Mouse (Mus musculus): ENCODE data around the gene Aaed1. TPM values are rescaled to one million over a fixed set of nuclear protein-coding genes. Genes with fewer than 3 reads are reported as not detected.

The Aaed1 gene
- 28.9 and 29.9 TPM in 2 replicates for polyA plus RNA-seq (2015; fragmentation: Nextera tagmentation; extraction: Ambion mirVana)

DNA sequence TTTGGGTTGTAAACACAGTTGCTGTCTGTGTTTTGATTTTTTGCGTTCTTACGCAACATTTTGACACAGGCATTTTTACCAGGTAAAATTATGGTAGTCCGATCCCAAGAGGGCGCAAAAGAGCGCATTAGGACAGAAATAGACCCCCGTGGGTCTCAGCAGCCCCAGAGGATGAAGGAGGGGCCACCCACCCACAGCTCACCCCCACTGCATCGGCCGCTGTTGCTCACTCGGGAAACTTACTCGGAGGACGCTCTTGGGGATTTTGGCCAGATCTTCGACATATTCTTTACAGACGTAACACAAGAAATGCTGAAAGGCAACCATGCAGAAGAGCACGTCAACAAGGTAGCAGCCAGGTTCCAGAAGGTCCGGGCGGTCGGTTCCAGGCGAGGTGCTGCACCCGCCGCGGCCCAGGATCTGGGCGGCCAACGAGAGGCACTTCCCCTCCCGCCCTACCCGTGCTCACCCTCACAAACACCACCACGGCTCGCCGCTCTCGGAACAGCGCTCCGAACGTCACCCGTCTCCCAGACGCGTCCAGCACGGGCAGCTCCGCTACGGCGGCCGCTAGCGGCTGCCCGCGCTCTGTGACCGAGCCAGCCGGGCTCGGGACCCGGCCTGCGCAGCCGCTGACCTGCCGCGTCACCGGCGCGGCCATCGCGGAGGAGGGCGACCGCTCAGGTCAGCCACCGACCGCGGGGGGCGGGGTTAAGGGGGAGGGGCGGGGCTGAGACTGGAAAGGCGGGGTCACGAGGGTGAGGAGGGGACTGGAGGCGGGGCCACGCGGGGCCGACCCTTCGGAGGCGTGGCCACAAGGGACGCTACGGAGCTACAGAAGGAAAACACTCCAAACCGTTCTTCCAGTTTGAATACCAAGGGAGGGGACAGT, at the start of gene Aaed1:
Gene Aaed1, minus strand, starts transcription at position 687 of the 892 bp plus-strand sequence.
- TF ChIP-seq CTCF (IDR thresholded peaks at IDR 0.05; ENCODE audit: low read depth) = peak; percentile 58
- WGBS = under 1% methylated on average over 68 of the region's 74 CpGs
- H3K27me3 ChIP-seq (replicated peaks; ENCODE audit: control insufficient read depth, insufficient read depth, low read length) = no peaks in the 10 kb centered on the region
- H3K27ac ChIP-seq (ENCODE audit: low read depth, low read length) = peak within 1 kb of the TSS; percentile 86
- peak within 1 kb of the TSS; percentile 72 for H3K4me2 ChIP-seq (replicated peaks; ENCODE audit: low read depth)
- H3K9me3 ChIP-seq (ENCODE audit: control insufficient read depth) = no peaks in the 10 kb centered on the region
- H3K9ac ChIP-seq (ENCODE audit: low read depth, low read length) = peak within 1 kb of the TSS; percentile 58
- H3K4me1 ChIP-seq (replicated peaks; ENCODE audit: control insufficient read depth, insufficient read depth, low read length) = no peaks in the 10 kb centered on the region
- peak; percentile 93 for ATAC-seq
- peak within 1 kb of the TSS; percentile 54 for H3K4me3 ChIP-seq (ENCODE audit: low read depth, low read length)
- H3K36me3 ChIP-seq (ENCODE audit: control insufficient read depth, insufficient read depth) = peaks cover under 1% of the 10 kb centered on the region

DNA sequence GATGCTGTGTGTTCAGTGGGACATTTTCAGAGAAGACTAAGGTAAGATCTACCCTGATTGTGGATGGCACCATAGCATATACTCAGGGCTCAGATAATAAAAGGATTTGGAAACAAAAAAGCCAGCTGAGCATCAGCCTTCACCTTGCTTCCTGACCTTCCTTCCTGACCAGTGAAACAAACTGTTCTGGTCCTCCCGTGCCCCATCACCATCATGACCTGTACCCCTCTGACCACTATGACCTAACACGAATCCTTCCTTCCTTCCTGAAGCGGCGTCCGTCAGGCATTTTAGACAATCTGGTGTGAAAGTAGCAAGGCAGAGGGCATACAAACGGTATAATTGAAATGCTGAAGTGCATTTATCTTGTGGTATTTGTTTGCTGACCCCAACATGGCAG, 49.6 kb upstream of the Aaed1 start:
- no peak overlapping the region for H3K9ac ChIP-seq (ENCODE audit: low read depth, low read length)
- H3K27me3 ChIP-seq (replicated peaks; ENCODE audit: control insufficient read depth, insufficient read depth, low read length) = no peaks in the 10 kb centered on the region
- H3K36me3 ChIP-seq (ENCODE audit: control insufficient read depth, insufficient read depth) = peaks cover 38% of the 10 kb centered on the region
- no peak overlapping the region for H3K27ac ChIP-seq (ENCODE audit: low read depth, low read length)
- no peaks in the 10 kb centered on the region for H3K4me1 ChIP-seq (replicated peaks; ENCODE audit: control insufficient read depth, insufficient read depth, low read length)
- no peak overlapping the region for H3K4me2 ChIP-seq (replicated peaks; ENCODE audit: low read depth)
- 87% methylated on average over 6 of the region's 6 CpGs for WGBS
- H3K9me3 ChIP-seq (ENCODE audit: control insufficient read depth) = no peaks in the 10 kb centered on the region
- peak; percentile 12; the same call in 1 of the 2 replicates for ATAC-seq
- no peak for TF ChIP-seq CTCF (IDR thresholded peaks at IDR 0.05; ENCODE audit: low read depth)
- no peak overlapping the region for H3K4me3 ChIP-seq (ENCODE audit: low read depth, low read length)

DNA sequence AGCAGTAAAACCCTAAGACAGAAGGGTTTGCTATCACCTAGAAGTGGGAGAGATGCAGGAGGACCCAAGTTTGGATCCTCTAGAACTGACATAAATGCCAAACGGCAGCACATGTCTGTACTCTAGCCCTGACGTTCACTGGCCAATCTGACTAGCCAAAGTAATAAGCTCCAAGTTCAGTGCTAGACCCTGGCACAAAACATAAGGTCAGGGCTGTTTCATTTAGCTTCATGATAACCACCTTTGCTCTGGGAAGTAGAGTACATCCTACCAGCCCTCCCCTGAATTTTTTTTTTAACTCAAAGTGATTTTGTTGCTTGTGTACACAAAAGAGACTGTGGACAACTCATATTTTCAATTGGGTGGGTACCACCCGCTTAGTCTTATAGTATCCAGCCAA, 48.5 kb upstream of the Aaed1 start:
- Histone ChIP-seq H3K4me3 (ENCODE audit: low read depth, low read length) (no peak overlapping the region), H3K9me3 (ENCODE audit: control insufficient read depth) (no peaks in the 10 kb centered on the region), H3K36me3 (ENCODE audit: control insufficient read depth, insufficient read depth) (peaks cover 26% of the 10 kb centered on the region), H3K4me1 (replicated peaks; ENCODE audit: control insufficient read depth, insufficient read depth, low read length) (no peaks in the 10 kb centered on the region), H3K27ac (ENCODE audit: low read depth, low read length) (no peak overlapping the region), H3K9ac (ENCODE audit: low read depth, low read length) (no peak overlapping the region), H3K27me3 (replicated peaks; ENCODE audit: control insufficient read depth, insufficient read depth, low read length) (no peaks in the 10 kb centered on the region), H3K4me2 (replicated peaks; ENCODE audit: low read depth) (no peak overlapping the region)
- 91% methylated on average over 3 of the region's 3 CpGs for WGBS
- TF ChIP-seq CTCF (IDR thresholded peaks at IDR 0.05; ENCODE audit: low read depth) = no peak
- ATAC-seq = peak; percentile 28; the same call in 1 of the 2 replicates

DNA sequence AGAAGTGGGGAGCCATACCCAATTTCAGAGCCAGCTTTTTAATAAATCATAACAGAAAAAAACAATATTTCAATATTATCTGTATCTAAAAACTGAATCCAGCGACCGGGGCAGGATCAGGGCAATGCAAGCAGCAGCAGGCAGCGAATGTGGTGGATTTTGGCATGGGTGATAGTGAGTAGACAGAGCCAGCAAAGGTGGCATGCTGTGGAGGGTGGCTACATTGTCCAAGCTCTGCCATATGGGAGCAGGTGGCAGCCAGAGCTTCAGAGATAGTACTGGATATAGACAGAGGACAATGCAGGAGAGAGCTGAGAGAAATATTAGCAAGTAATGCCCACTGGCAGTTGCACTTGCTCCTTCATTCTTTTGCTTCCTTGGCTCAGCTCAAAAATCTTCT, 47.2 kb upstream of the Aaed1 start:
- H3K4me2 ChIP-seq (replicated peaks; ENCODE audit: low read depth) = no peak overlapping the region
- no peak for ATAC-seq
- no peak overlapping the region for H3K27ac ChIP-seq (ENCODE audit: low read depth, low read length)
- no peaks in the 10 kb centered on the region for H3K27me3 ChIP-seq (replicated peaks; ENCODE audit: control insufficient read depth, insufficient read depth, low read length)
- no peak for TF ChIP-seq CTCF (IDR thresholded peaks at IDR 0.05; ENCODE audit: low read depth)
- no peak overlapping the region for H3K9ac ChIP-seq (ENCODE audit: low read depth, low read length)
- peaks cover 17% of the 10 kb centered on the region for H3K36me3 ChIP-seq (ENCODE audit: control insufficient read depth, insufficient read depth)
- 86% methylated on average over 3 of the region's 3 CpGs for WGBS
- H3K4me3 ChIP-seq (ENCODE audit: low read depth, low read length) = no peak overlapping the region
- H3K4me1 ChIP-seq (replicated peaks; ENCODE audit: control insufficient read depth, insufficient read depth, low read length) = no peaks in the 10 kb centered on the region
- no peaks in the 10 kb centered on the region for H3K9me3 ChIP-seq (ENCODE audit: control insufficient read depth)

DNA sequence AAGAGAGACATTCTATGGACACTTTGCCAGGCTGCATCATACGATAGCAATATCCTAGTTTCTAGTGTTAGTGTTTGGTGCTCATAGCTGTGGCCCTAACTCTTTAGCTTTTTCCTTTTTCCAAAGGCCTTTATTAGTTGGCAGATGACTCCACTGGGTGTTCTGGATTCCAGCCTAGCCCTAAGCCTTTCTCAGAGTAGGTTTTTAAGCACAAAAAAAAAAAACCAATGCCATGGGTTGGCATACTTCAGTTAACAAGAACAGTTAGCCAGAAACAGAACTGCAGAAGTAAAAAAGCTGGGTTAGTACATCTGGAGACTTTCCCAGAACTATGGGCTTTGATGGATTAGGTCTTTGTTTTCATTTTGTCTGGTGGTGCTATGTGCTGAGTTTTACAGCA, 46.0 kb upstream of the Aaed1 start:
- 87% methylated on average over 1 of the region's 1 CpGs for WGBS
- Histone ChIP-seq H3K27ac (ENCODE audit: low read depth, low read length) (no peak overlapping the region), H3K9me3 (ENCODE audit: control insufficient read depth) (no peaks in the 10 kb centered on the region), H3K27me3 (replicated peaks; ENCODE audit: control insufficient read depth, insufficient read depth, low read length) (no peaks in the 10 kb centered on the region), H3K4me1 (replicated peaks; ENCODE audit: control insufficient read depth, insufficient read depth, low read length) (no peaks in the 10 kb centered on the region), H3K4me2 (replicated peaks; ENCODE audit: low read depth) (no peak overlapping the region), H3K4me3 (ENCODE audit: low read depth, low read length) (no peak overlapping the region), H3K9ac (ENCODE audit: low read depth, low read length) (no peak overlapping the region; the same call in 1 of the 2 replicates), H3K36me3 (ENCODE audit: control insufficient read depth, insufficient read depth) (peaks cover 6% of the 10 kb centered on the region)
- TF ChIP-seq CTCF (IDR thresholded peaks at IDR 0.05; ENCODE audit: low read depth) = no peak
- ATAC-seq = no peak

DNA sequence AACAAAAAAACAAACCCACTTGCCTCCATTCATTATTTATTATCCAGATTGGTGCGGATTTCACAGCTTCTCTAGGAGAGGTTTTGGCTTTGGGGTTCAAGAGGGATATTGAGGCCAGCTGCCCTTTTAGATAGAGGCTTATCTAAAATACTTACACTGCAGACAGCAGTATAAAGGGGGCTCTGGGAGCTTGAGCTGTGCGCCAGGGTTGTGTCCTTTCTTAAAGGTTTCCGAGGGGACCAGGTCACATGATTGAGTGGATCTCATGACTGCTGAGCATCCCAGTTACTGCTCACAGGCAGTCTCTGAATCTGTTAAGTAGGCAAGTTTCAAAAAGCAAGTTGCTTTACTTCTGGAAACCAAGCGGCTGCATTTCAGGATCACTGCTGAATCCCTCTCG, 44.9 kb upstream of the Aaed1 start:
- no peak overlapping the region for H3K4me3 ChIP-seq (ENCODE audit: low read depth, low read length)
- TF ChIP-seq CTCF (IDR thresholded peaks at IDR 0.05; ENCODE audit: low read depth) = no peak
- no peak overlapping the region for H3K27ac ChIP-seq (ENCODE audit: low read depth, low read length)
- no peak overlapping the region for H3K4me2 ChIP-seq (replicated peaks; ENCODE audit: low read depth)
- WGBS = 74% methylated on average over 5 of the region's 5 CpGs
- ATAC-seq = no peak
- H3K4me1 ChIP-seq (replicated peaks; ENCODE audit: control insufficient read depth, insufficient read depth, low read length) = no peaks in the 10 kb centered on the region
- H3K27me3 ChIP-seq (replicated peaks; ENCODE audit: control insufficient read depth, insufficient read depth, low read length) = no peaks in the 10 kb centered on the region
- no peaks in the 10 kb centered on the region for H3K9me3 ChIP-seq (ENCODE audit: control insufficient read depth)
- no peak overlapping the region for H3K9ac ChIP-seq (ENCODE audit: low read depth, low read length)
- peaks cover 4% of the 10 kb centered on the region; the same call in 1 of the 2 replicates for H3K36me3 ChIP-seq (ENCODE audit: control insufficient read depth, insufficient read depth)
